Mouse (Mus musculus) testis, postnatal 10 days (tissue): ENCODE measurements at regions not wholly inside any gene's neighbourhood (a gene's known extent, or its start where the extent isn't known, plus 50 kb on each side); places are given as distances from the start of the nearest gene placed in this dataset.
A peak's percentile ranks its signal among the peaks of the same experiment; 100 is the strongest.

Experiments used
- DNase-seq: peaks from one replicate; pipeline ENCODE4 v3.0.0; 2021; ENCODE audit warnings: low spot score

DNA sequence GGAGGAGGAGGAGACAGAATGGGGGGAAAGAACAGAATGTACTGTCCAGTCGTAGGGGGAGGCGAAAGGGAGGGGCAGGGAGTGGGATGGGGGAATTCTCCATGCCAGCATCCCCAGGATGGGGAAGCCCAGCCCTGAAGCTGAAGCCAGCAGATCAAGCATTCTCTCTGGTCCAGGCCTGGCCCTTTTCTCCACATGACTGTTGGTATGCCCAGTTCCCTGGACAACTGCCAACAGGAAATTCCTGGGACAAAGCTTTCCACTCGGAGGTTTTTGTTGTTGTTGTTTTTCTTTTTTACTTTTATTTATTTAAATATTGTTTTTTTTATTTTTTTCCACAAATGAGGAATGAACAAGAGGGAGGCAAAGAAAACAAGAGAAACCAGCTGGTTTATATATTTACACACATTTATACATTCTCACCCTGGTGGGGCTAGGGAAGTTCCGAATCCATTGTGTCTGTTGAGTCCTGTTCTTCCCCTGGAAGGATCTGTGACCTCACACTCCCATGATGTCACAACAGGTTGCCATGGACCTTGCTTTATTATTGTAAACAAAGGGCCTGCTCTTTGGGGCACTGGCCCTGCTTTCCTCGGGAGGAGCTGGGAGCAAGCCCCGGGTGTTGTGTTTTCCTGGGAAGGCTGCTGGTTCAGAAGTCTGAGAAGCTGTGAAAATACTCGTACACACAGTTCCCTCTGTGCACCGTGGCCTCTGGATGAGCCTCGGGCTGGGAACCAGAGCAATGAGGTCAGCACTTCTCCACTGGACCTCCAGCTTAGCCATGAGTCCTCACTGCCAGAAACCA is 135.5 kb upstream of the Med13l start:
- DNase-seq: peak; percentile 70

DNA sequence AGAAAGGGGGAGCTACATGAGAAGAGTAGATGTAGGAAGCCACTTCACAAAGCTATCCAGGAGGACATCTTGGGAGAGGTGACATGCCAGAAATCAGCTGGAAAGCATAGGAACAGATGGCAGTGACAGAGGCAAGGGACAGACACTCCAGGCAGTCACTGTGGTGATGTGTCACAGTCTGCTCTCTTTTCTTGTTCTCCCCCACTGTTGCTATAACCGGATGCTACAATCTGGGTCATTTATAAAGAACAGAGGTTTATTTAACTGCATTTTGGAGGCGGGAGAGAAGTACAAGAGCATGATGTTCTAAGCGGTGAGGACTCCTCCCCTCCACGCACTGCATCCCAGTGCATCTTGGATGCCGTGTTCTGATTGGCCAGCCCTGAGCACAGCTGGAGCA is 133.8 kb upstream of the Med13l start:
- DNase-seq: no peak

DNA sequence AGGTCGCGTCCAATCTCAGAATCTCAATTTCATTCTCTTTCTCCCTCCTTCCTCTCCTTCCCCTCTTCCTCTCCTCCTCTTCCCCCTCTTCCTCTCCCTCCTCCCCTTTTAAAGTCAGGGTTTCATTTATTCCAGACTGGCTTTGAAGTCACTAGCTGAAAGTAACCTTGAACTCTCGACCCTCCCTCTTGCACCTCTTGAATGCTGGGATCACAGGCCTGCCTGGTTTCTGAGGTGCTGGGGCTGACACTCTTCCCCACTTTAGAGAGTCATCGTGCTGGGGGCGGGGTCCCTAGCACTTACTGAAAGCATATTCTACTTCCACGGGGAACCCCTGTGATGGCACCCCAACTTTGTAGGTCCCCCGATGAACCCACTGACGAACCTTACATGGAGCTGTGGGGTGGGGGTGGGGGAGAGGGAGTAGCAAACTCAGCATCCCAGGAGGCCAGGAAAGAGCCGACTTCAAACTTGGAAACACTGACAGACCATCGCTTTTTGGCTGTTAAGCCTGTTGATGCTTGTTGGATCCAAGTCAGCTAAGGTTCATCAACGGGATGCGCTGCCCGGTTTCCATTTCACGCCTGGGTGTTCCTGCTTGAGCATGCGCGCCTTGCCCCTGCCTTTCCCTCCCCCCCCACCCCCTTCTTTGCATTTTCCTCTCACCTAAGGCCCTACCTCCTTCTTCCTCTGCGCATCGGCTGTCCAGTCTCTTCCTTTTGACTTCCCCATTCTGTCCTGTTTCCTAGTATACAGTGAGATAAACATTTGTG is 132.0 kb upstream of the Med13l start:
- no peak for DNase-seq

DNA sequence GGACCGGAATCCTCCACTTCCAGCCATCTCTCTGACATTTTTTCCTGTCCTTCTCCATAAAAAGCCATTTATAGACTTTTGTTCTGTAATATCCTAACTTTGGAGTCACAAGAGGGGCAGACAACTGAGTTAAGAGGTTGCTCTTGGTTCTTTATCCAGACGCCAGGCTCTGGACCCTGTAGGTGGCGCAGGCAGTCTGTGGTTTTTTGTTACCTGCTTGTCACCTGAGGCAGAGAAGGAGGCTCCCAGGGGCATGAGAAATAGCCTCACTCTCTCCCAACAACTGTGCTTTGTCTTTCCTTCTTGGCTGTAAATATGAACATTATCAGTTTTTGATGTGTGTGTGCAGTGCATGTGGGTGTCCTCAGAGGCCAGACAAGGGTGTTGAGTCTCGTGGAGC is 126.9 kb upstream of the Med13l start:
- DNase-seq: no peak

DNA sequence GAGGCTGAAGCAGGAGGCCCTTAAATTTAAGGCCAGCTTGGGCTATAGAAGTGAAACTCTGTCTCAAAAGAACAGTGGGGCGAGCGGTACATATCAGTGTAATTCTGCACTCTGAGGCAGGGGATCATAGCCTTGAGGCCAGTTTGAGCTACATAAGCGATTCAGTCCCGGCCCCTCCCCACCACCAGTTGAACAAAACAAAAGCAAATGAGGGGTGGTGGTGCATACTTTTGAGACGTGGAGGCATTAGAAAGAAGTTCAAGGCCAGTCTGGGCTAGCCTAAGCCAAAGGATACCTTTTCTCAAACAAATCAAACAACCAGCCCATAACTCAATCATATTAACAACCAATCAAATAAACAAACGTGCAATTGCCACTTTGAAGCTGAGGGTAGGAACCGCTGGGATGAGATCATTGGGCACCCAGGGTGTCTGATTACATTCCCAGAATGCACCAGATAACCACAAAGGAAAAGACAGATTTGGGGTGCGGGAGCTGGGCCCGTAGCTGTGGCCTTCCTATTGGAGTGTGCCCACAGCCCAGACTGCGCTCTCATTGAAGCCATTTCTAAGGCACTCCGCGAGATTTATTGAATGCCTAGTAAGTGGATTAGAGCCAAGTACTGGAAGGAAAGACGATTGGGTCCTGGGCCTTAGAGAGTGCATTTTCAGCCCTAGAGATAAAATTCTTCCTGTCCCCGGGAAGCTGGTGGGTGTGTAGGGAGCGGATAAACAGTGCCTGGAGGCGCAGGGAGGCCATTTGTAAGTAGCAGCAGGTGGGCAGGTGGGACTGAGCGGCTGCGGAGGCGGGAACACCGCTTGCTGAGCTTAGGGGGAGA is 125.5 kb upstream of the Med13l start:
- DNase-seq: no peak

DNA sequence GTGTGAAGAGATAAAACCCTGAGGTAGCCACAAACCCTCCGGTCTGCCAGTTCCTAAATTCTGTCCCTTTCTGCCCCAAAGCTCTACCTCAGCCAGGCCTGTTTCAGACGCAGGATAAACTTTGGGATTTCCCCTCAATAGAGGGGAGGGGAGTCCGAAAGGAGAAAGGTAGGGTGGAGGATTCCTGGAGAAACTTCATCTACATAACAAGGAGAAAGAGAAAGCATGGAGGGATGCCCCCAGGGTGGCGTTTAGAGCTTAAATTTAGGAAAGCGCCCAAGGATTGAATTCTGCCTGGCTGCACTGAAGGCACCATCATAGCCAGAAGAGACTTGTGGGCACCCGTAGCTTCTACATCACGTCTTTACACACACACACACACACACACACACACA is 124.9 kb upstream of the Med13l start:
- no peak for DNase-seq

DNA sequence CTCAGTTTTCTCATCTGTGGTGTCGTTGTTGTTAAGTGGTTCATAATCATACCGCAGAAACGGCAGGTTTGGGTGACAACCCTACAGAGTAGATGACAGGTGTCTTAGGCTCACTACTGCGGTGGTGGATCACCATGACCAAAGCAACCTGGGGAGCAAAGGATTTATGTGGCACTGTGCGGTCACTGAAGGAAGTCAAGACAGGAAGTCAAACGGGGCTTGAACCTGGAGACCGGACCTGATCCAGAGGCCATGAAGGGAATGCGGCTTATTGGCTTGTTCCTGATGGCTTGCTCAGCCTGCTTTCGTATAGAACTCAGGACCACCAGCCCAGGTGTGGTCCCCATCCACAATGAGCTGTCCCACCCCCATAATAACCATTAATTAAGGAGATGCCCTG is 124.4 kb upstream of the Med13l start:
- DNase-seq: no peak

DNA sequence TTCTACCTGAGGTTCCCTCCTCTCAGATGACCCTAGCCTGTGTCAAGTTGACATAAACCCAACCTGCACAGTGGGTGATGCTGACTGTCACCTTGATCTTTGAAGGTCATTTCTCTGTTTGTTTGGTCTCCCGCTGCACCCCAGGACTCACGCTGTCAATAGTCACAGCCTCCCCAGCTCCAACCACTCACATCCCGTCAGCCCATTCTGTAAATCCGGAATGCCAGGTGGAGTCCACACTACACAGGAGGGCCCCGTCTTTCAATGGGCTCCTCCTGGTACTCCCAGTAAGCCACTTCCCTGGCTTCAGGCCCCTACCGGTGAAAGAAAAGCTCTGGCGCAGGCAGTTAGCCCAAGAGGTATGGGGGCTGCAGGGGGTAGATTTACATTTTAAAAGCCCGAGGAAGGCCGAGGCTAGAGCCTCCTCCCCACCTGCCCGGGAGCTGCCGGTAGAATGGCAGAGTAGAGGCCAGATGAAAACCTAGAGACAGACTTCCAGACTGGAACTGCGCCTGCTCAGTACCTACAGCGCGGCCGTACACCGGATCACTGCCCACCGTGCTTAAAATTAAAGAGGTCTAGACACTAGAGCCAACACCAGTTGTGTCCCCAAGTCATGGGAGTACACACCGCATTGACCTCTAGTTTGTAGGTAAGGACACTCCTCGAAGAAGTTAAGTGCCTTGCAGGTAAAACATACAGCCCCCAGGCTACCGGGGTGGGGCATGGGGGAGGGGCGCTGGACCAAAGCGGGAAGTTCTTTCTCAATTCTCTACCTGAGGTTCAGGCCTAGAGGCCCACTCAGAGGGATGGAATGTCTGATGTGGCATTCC is 123.8 kb upstream of the Med13l start:
- no peak for DNase-seq

DNA sequence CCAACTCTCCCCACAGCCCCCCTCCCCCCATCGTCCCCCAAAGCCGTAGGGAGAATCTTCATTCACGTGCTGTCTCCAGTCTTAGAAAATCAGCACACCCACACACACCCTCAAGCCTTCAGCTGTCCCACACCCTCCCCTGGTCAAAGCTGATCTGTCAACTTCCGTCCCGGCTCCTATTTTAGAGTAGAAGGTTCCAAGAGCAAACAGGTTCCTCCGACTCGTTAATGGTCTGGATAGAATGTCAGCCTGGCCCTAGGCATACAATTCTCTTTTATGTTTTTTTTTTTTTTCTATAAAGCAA is 123.2 kb upstream of the Med13l start:
- DNase-seq: no peak

DNA sequence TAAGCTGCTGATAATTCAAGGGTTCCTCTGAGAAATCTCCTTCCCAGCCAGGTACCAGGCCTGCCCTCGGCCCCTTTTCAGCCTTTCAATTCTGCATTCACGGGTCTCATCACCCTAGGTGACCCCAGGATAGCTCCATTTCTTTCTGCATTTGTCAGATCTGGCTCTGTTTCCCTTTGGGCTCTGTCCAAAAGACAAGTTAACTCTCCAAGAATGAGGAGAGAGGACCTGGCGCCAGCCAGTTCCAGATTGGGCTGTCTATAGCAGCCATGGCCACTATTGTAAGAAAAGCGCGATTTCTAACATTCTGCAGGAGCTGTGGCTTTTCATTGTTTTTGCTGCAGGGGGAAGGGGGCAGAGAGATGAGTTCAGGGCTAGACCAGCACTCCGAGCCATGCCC is 122.5 kb upstream of the Med13l start:
- no peak for DNase-seq

DNA sequence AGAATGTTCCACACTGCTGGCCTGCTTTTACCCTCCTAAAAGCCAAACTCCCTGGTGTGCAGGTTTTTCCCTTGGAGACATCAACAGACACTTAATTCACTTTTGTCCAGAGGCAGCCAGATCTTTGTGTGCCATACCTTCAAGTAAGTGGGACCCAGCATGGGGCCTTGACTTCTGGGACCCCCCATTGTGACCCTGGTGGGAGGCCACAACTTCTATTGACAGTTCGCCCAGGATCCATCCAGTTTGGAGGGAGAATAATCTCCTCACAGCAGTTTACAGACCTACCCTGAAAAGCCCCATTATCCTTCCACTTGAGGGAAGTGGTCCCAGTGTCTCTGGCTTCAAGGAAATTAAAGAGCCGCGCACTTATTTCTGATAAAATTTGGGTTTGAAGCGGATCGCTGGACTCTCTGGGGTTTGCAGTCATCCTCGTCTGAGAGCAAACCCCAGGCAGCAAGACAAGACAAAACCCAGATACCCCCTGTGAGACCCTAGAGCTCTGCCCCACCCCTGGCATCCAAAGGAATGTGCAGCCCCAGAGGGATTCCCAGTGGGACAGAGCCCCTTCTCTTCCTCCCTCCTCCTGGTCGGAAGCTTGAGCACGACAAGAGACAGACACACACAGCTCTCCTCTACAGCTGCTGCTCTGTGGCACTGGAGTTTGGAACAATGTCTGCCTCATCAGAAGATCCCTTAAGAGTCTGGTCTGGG is 115.8 kb upstream of the Med13l start:
- DNase-seq: no peak

DNA sequence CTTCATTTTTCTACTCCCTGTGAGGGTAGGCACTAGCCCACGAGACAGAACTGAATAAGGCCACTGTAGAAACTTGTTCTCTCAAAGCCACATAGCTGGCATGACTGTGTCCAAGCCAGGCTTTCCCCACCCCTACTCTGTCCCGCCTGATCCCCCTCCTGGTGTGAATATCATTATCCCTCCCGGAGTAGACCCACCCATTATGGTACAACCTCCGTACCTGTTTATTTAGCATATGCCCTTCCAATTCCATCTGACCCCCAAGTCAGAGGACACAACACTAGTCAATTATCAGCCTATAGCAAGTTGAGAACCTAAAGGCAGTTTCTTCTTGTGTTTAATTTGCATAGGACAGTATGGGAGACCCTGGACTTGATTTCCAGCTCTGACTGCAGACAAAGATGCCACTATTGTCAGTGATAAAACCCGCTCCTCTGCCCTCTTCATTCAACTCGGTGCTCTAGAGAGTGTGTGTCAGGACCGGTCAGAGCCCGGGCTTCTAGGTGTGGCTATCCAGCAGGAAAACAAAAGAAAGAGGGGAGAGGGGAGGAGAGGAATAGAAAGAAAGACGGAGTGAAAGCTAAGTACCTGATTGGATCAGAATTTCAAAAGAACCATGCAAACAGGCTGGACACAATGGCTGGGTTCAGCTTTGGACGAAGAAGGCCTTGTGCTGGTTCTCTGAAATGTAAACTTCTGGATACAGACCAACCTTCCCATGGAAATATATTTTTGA is 115.1 kb upstream of the Med13l start:
- no peak for DNase-seq

DNA sequence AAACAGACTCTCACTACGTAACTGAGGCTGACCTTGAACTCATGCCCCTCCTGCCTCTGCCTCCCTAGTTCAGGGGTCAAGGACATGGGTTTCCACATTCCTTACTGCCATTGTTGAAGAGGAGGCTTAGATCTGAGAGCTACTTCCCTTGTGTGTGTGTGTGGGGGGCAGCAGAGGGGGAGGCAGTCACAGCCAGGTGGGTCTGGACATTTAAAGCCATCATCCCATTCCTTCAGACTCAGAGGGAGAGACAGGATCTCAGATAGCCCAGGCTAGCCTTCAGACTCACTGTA is 114.5 kb upstream of the Med13l start:
- DNase-seq: no peak

DNA sequence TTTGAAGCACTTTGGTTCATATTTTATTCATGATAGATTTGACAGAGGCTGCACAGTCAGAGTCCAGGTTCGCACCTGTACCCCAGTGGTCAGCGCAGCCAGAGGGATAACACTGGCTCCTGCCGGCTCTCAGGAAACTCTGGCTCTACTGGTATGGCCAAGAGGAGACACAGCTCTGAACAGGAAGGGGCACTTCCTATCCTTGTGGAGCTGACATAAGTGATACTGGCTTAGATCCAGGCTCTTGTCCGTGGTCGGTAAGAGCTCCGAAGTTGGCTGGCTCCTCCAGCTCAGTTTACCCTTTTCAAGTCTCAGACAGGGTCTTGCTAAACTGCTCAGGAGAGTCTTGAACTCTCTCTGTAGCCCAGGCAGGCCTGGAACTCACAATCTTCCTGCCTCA is 113.6 kb upstream of the Med13l start:
- no peak for DNase-seq

DNA sequence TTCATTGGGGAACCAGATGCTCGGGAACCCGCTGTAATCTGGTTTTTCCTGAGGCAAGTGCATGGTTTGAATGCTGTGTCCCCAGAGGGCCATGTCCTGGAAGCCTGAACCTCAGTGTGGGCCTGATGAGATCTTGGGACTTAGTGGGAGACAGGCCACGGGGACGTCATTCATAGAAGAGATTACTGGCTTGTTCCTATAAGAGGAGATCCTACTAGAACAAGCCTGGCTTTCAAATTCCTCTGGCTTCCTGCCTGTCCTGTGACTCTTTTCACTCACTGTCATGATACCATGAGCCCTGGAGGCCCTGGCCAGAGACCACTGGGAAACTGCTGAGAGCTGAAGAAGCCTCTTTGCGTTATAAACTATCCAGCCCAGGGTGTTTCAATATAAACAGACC is 113.1 kb upstream of the Med13l start:
- no peak for DNase-seq

DNA sequence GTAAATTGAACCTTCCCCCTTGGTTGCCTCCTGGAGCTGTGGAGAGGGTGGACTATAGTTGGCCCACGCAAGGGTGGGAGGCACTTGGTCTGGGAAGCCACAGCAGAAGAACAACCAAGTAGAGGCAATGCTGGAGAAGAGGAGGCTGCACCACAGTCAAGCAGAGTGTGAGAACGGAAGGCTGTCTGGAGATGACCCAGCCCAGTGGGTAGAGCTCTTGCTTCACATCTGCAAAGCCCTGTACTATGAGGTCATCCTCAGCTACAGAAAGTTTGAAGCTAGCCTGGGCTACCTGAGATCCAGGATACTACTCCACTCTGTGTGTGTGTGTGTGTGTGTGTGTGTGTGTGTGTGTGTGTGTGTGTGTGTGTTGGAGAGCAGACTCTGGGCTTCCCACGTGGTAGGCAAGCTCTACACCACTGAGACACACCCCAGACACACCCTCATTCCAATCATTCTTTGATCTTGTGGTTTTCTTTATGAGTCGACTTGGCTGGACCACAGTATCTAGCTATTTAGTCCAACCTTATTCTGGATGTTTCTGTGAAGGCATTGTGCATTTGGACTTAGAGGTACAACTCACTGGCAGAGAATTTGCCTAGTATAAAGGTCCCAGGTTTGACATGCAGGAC is 111.5 kb upstream of the Med13l start:
- DNase-seq: no peak

DNA sequence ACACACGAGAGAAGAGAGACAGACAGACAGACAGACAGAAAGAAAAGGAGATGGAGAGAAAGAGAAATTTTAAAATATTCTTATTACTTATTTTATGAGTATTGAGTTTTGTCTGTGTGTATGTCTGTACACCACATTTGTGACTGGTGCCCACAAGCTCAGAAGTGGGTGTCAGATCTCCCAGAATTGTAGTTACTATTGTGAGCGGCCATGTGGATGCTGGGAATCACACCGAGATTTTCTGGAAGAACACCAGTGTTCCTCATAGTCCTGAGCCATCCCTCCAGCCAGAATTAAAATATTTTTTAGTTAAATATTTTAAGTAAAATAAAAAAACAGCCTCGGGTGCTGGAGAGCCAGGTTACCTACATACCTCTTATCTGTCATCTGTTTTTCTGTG is 110.6 kb upstream of the Med13l start:
- no peak for DNase-seq

DNA sequence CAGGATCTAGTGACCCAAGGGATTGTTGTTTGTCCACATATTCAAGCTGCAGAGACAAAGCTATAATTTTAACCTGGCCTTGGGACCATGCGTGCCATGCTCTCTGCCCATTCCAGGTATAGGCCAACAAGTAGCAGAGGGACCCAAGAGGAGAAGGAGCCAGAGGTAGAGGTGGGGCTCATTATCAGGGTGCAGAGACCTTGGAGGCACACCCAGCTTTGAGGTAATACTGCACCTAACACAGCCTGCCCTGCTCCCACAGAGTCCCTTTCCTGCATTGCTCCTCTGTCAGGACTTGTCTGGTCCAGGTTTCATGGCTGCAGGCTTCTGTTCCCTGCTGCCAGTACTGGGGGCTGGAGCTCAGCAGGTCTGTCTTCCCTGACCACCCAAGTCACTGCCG is 108.4 kb upstream of the Med13l start:
- DNase-seq: no peak

DNA sequence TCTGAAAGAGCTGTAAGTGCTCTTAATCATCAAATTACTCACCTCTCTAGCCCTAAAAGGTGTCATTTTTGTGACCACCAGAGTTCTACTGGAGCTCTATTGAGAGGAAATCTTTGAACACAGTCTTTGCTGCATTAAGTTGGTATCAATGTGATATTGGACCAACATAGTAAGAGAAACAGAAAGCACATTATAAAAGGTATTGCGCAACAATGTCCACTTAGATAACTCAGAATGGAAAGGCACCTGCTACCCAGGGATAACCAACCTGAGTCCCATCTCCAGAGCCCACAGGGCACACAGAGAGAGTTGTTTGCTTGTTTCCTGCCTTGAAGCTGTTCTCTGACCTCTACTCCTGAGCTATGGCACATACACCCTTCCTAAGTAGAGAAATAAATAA is 106.4 kb upstream of the Med13l start:
- no peak for DNase-seq

DNA sequence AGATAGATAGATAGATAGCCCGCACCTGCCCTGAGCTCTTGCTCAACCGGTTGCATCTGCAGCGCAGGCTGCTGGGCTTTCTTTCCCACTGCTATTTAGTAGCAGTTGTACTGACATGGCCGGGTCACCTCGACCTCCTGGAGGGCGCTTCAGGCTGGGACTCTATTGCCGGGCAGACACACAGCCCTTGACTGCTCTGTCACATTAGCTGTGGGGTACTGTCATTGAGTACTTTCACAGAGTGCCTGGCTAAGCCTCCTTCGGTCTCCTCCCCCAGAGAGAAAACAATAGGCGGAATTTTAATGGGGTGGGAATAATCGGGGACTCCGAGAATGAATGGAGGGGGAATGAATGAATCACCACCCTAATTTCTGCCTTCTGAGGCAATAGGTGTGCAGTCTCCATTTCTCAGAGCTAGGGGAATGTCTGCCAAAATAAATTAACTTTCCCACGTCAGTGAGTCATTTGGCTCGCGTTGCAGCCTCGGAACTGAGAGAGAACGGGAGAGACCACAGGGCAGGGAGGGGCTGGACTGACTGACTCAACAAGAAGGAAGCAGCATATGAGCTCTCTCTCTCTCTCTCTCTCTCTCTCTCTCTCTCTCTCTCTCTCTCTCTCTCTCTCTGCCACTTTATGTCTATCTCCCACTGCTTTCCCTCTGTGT is 101.6 kb upstream of the Med13l start:
- no peak for DNase-seq
